Mouse (Mus musculus) layer of hippocampus, adult 2 months (tissue): ENCODE results near the gene Tubgcp5. TPM values are rescaled to one million over a fixed set of nuclear protein-coding genes. Genes with fewer than 3 reads are reported as not detected.
A peak's percentile ranks its signal among the peaks of the same experiment; 100 is the strongest.
"Not testable (repeated sequence)": the region's sequence is repeated elsewhere in the genome, so short reads cannot be mapped to it uniquely, and the experiment has no call there.

Experiments
- DNase-seq, 2 experiments: peaks; one replicate each; pipeline ENCODE4 v3.0.0; 2022; ENCODE audit warnings: low spot score in 2 of 2
- H3K27ac ChIP-seq: fragments of 200-600 bp; 2 replicates; pipeline ENCODE4 v1.8.1; 2022
- H3K4me3 ChIP-seq: fragments of 200-600 bp; 2 replicates; pipeline ENCODE4 v1.8.1; 2022; ENCODE audit warnings: mild to moderate bottlenecking
- CTCF ChIP-seq: fragments of 200-600 bp; conservative IDR thresholded peaks from 2 replicates; pipeline ENCODE4 v1.8.1; 2022; ENCODE audit warnings: antibody characterized with exemption, mild to moderate bottlenecking, moderate library complexity
- long read RNA-seq, 2 experiments: library from polyadenylated mRNA; stranded (forward); transcript quantifications; one replicate each; pipeline ENCODE4 v2.0.0; 2021; ENCODE audit warnings: borderline mapping rate in 2 of 2
- total RNA-seq, 2 experiments: library from RNA; stranded (reverse); gene quantifications; 2 replicates each; pipeline ENCODE4 v1.2.3; 2021

Tubgcp5 gene
- total RNA-seq, result 10 to 100 TPM; 29.5 to 32.9 TPM
- long read RNA-seq, experiment 1, transcript Tubgcp5-201 (23 exons, 3,905 nt), result major isoform, 11 of 24 reads
- long read RNA-seq, experiment 1, partial matches to known transcripts, result 6 of 24 reads
- long read RNA-seq, experiment 1, other reads (novel, unspliced or antisense), result 6 of 24 reads
- long read RNA-seq, experiment 2, transcript Tubgcp5-201 (23 exons, 3,905 nt), result major isoform, 19 of 36 reads
- long read RNA-seq, experiment 2, partial matches to known transcripts, result 4 of 36 reads
- long read RNA-seq, experiment 2, other reads (novel, unspliced or antisense), result 12 of 36 reads

- H3K4me3 ChIP-seq, result peak within 1 kb of the TSS; percentile 66
- peak within 1 kb of the TSS; percentile 91 for H3K27ac ChIP-seq
- peak; percentile 97 to 98 for DNase-seq
- no peak for TF ChIP-seq CTCF
These were observed at the start of gene Tubgcp5 for GRCm38 (mm10) chr7:55793952-55794603. Gene Tubgcp5, plus strand, starts transcription at chr7:55794154.

- no peak overlapping the region for H3K4me3 ChIP-seq
- H3K27ac ChIP-seq, result peak overlapping the region; percentile 88
- no peak for TF ChIP-seq CTCF
- DNase-seq, result peak; percentile 83 to 85
These were observed 49.3 kb upstream of the Tubgcp5 start for GRCm38 (mm10) chr7:55744566-55745220.

GRCm38 (mm10) chr7:55750841-55751240 lies 43.1 kb upstream of the Tubgcp5 start:
- Histone ChIP-seq H3K4me3 (no peak overlapping the region), H3K27ac (no peak overlapping the region)
- DNase-seq, result no peak
- TF ChIP-seq CTCF, result no peak

GRCm38 (mm10) chr7:55759346-55759745 lies 34.6 kb upstream of the Tubgcp5 start:
- DNase-seq, result no peak
- H3K4me3 ChIP-seq, result no peak overlapping the region
- TF ChIP-seq CTCF, result no peak
- H3K27ac ChIP-seq, result no peak overlapping the region

GRCm38 (mm10) chr7:55767926-55768325 lies 26.0 kb upstream of the Tubgcp5 start, which contains the start of gene Siglech:
Gene Siglech, plus strand, starts transcription at chr7:55768178.
- TF ChIP-seq CTCF, result no peak

GRCm38 (mm10) chr7:55780011-55780410 lies 13.9 kb upstream of the Tubgcp5 start:
- TF ChIP-seq CTCF, result no peak
- Histone ChIP-seq H3K4me3 (no peak overlapping the region), H3K27ac (no peak overlapping the region)
- no peak for DNase-seq

More at GRCm38 (mm10) chr7:55767926-55768325, 26.0 kb upstream of the Tubgcp5 start, which contains the start of gene Siglech:
- Histone ChIP-seq H3K27ac (peak within 1 kb of the TSS; percentile 18; the same call in 1 of the 2 replicates), H3K4me3 (no peak within 1 kb of the TSS; the same call in 1 of the 2 replicates)
- DNase-seq, result no peak

GRCm38 (mm10) chr7:55782493-55782892 lies 11.5 kb upstream of the Tubgcp5 start:
- TF ChIP-seq CTCF, result no peak
- DNase-seq, result no peak
- no peak overlapping the region for H3K4me3 ChIP-seq
- H3K27ac ChIP-seq, result no peak overlapping the region

GRCm38 (mm10) chr7:55784580-55784979 lies 9.4 kb upstream of the Tubgcp5 start:
- TF ChIP-seq CTCF, result no peak
- no peak for DNase-seq

GRCm38 (mm10) chr7:55790586-55790985 lies 3.4 kb upstream of the Tubgcp5 start:
- not testable (repeated sequence) for H3K4me3 ChIP-seq, DNase-seq, H3K27ac ChIP-seq

More at GRCm38 (mm10) chr7:55784580-55784979, 9.4 kb upstream of the Tubgcp5 start:
- Histone ChIP-seq H3K27ac (no peak overlapping the region; the same call in 1 of the 2 replicates), H3K4me3 (no peak overlapping the region)

GRCm38 (mm10) chr7:55792280-55792679 lies 1.7 kb upstream of the Tubgcp5 start:
- Histone ChIP-seq H3K4me3 (no peak overlapping the region), H3K27ac (peak overlapping the region; percentile 46; the same call in 1 of the 2 replicates)
- no peak for TF ChIP-seq CTCF
- DNase-seq, result peak; percentile 31 to 56

- peak overlapping the region; percentile 91 for H3K27ac ChIP-seq
- TF ChIP-seq CTCF, result no peak
- DNase-seq, result no peak
- peak overlapping the region; percentile 66 for H3K4me3 ChIP-seq
These were observed 560 bp upstream of the Tubgcp5 start for GRCm38 (mm10) chr7:55793236-55793951.

- H3K4me3 ChIP-seq, result no peak overlapping the region
- no peak overlapping the region for H3K27ac ChIP-seq
- no peak for TF ChIP-seq CTCF
- DNase-seq, result no peak
These were observed 6.0 kb downstream of the Tubgcp5 start for GRCm38 (mm10) chr7:55799981-55800380.
